Mouse (Mus musculus) lung, adult 2 months (tissue): Measurements from ENCODE around the gene Spata2.

Source experiments
- CTCF ChIP-seq: fragments of 200-500 bp; IDR thresholded peaks from 2 replicates; pipeline ENCODE4 v1.5.1; 2011; ENCODE audit warnings: mild to moderate bottlenecking, low read length, control low read depth; ENCODE audit not compliant: insufficient read depth
- POLR2A ChIP-seq: fragments of 200-500 bp; IDR thresholded peaks from 2 replicates; pipeline ENCODE4 v1.6.1; 2011; ENCODE audit warnings: low read depth, mild to moderate bottlenecking, control low read depth, low read length, borderline replicate concordance; ENCODE audit errors: extremely low read depth

- peak; percentile 36; the same call in 1 of the 2 replicates for TF ChIP-seq POLR2A
- no peak for TF ChIP-seq CTCF
These were observed 11.2 kb upstream of the Spata2 start for GRCm38 (mm10) chr2:167503896-167504349.
